10 mouse cellular contexts compared by ENCODE assay signal in the genomic region with DNA sequence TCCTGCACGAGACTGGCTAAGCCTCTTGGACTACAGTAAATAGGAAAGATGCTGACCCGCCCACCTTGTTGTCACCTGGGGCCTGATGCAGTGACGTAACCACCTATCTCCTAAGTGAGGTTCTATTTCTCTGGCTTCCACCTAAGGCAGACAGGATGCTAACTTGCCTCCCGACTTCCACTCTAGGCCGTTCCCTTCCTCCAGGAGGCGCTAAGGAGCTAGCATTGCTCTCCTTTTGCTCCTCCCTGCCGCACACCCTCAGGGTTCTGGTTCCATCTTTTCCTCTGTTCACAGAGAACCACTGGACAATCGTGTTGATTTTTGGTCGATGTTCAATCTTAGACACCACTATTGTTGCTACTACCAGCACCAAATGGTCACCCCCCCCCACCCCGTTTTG. TPM values are rescaled to one million over a fixed set of nuclear protein-coding genes. Genes with fewer than 3 reads are reported as not detected.
DNase-seq lines count a peak whose midpoint lies in the region; ATAC-seq and TF ChIP-seq lines count a peak whose summit lies in the region.
"Had no signal": no experiment of that assay in that cellular context is flagged by ENCODE, and none has a peak within 500 bp of the region (broad histone marks: within the 10 kb centered on the region; RNA-seq: fewer than 3 reads in every experiment).

No protein-coding gene starts in this region.

- no peak for TF ChIP-seq EP300 in ES-Bruce4 (IDR thresholded peaks at IDR 0.05; ENCODE audit: insufficient read depth, low read depth, low read length)
- no peak for TF ChIP-seq EP300 in liver, embryonic 14.5 days (IDR thresholded peaks at IDR 0.05; ENCODE audit: low read depth)

- H3K4me2 ChIP-seq in liver, embryonic 14.5 days (ENCODE audit: low read depth), result no peak overlapping the region

- WGBS in cerebellum, adult 2 months, result 50% methylated on average over 10 of the region's 10 CpGs
- 53% methylated on average over 10 of the region's 10 CpGs for WGBS in liver, embryonic 14.5 days (ENCODE audit: insufficient replicate concordance)

- peaks cover 5% of the 10 kb centered on the region; the same call in 1 of the 2 replicates for H3K4me1 ChIP-seq in cerebellum, adult 2 months (ENCODE audit: control insufficient read depth, insufficient read depth, low read length)
- no peaks in the 10 kb centered on the region for H3K4me1 ChIP-seq in ES-Bruce4 (ENCODE audit: control insufficient read depth, insufficient read depth, low read length)
- H3K4me1 ChIP-seq in liver, embryonic 14.5 days (replicated peaks; ENCODE audit: control insufficient read depth in 2 of 2, insufficient read depth in 2 of 2, low read length in 1 of 2), result peaks cover 0 to 5% of the 10 kb centered on the region in 2 experiments; a peak in 1 of 4 replicates

- H3K27me3 ChIP-seq in cerebellum, adult 2 months (ENCODE audit: control insufficient read depth, insufficient read depth, low read length), result no peaks in the 10 kb centered on the region
- no peaks in the 10 kb centered on the region for H3K27me3 ChIP-seq in ES-Bruce4 (ENCODE audit: control insufficient read depth, insufficient read depth, low read length, poor library complexity, severe bottlenecking)
- no peaks in the 10 kb centered on the region for H3K27me3 ChIP-seq in liver, embryonic 14.5 days (ENCODE audit: control insufficient read depth, insufficient read depth, low read length)

- H3K4me3 ChIP-seq in cerebellum, adult 2 months (replicated peaks; ENCODE audit: insufficient read depth, low read depth, low read length), result no peak overlapping the region
- no peak overlapping the region for H3K4me3 ChIP-seq in left cerebral cortex, adult 2 months
- no peak overlapping the region for H3K4me3 ChIP-seq in ES-Bruce4 (ENCODE audit: low read depth, low read length)
- no peak overlapping the region for H3K4me3 ChIP-seq in liver, embryonic 14.5 days (ENCODE audit: insufficient read depth in 1 of 2, low read depth in 2 of 2, low read length in 2 of 2)
- H3K4me3 ChIP-seq: heart, embryonic 10.5 days had no signal

- no peak overlapping the region for H3K9ac ChIP-seq in ES-Bruce4 (ENCODE audit: low read depth, poor library complexity, severe bottlenecking)
- no peak overlapping the region for H3K9ac ChIP-seq in liver, embryonic 14.5 days (replicated peaks)

- intact Hi-C loops in left cerebral cortex, adult 2 months (cut with DNase I), result no loop called here
- intact Hi-C loops in left cerebral cortex, postnatal 36 days (cut with DNase I), result no loop called here

- no peak overlapping the region for H3K27ac ChIP-seq in cerebellum, adult 2 months (ENCODE audit: insufficient read depth, low read length)
- H3K27ac ChIP-seq in left cerebral cortex, adult 2 months, result no peak overlapping the region
- H3K27ac ChIP-seq in ES-Bruce4 (ENCODE audit: insufficient read depth, low read length), result no peak overlapping the region
- no peak overlapping the region for H3K27ac ChIP-seq in liver, embryonic 14.5 days
- H3K27ac ChIP-seq: heart, embryonic 10.5 days had no signal

- TF ChIP-seq CTCF in cerebellum, adult 2 months (IDR thresholded peaks at IDR 0.05; ENCODE audit: borderline replicate concordance, insufficient read depth, low read depth, low read length), result peak; percentile 51; the same call in 1 of the 2 replicates
- peak; percentile 22 for TF ChIP-seq CTCF in left cerebral cortex, adult 2 months (IDR thresholded peaks at IDR 0.05)
- TF ChIP-seq CTCF in ES-Bruce4 (IDR thresholded peaks at IDR 0.05; ENCODE audit: low read depth, low read length), result peak; percentile 90
- TF ChIP-seq CTCF in liver, embryonic 14.5 days (IDR thresholded peaks at IDR 0.05; ENCODE audit: low read depth), result peak; percentile 63

- no peak for ATAC-seq in liver, embryonic 14.5 days (ENCODE audit: insufficient read depth)

- no peaks in the 10 kb centered on the region for H3K9me3 ChIP-seq in ES-Bruce4 (replicated peaks; ENCODE audit: control insufficient read depth, insufficient read depth, low read length, poor library complexity, severe bottlenecking)
- H3K9me3 ChIP-seq in liver, embryonic 14.5 days (ENCODE audit: control insufficient read depth, low read length), result no peaks in the 10 kb centered on the region
- H3K9me3 ChIP-seq: heart, embryonic 10.5 days had no signal

- DNase-seq in cerebellum, adult 2 months, result no peak
- no peak for DNase-seq in cerebellum, adult 18-20 months
- DNase-seq in left cerebral cortex, adult 2 months (ENCODE audit: extremely low spot score in 1 of 2, low spot score in 2 of 2), result no peak
- DNase-seq in left cerebral cortex, postnatal 36 days (ENCODE audit: low spot score in 2 of 2), result no peak
- DNase-seq in liver, embryonic 14.5 days (ENCODE audit: low read depth in 3 of 3, low spot score in 3 of 3), result no peak
- DNase-seq in layer of hippocampus, postnatal 14 days (ENCODE audit: low spot score in 2 of 2), result no peak
- DNase-seq in MN1 (ENCODE audit: low spot score), result no peak
- DNase-seq: layer of hippocampus, adult 9-11 months had no signal

- TF ChIP-seq POLR2A in cerebellum, adult 2 months (IDR thresholded peaks at IDR 0.05; ENCODE audit: borderline replicate concordance, insufficient read depth, low read length), result no peak
- no peak for TF ChIP-seq POLR2A in ES-Bruce4 (IDR thresholded peaks at IDR 0.05; ENCODE audit: insufficient read depth, low read length)

- no peaks in the 10 kb centered on the region for H3K36me3 ChIP-seq in ES-Bruce4 (ENCODE audit: control insufficient read depth, insufficient read depth, low read length, poor library complexity, severe bottlenecking)
- no peaks in the 10 kb centered on the region for H3K36me3 ChIP-seq in liver, embryonic 14.5 days (replicated peaks; ENCODE audit: control insufficient read depth, insufficient read depth, low read depth)

RNA-seq across cellular contexts. Expression of gene 1600014C10Rik, which starts 8.6 kb away (rescaled TPM):
- 32.8 and 33.1 TPM in 2 replicates for polyA plus RNA-seq in cerebellum, adult 2 months (2012; rRNA removed)
- 10 to 100 TPM; 20.7 to 24.0 TPM for total RNA-seq in left cerebral cortex, adult 2 months (2021)
- 10 to 100 TPM; 23.8 to 24.5 TPM for total RNA-seq in left cerebral cortex, postnatal 36 days (2021)
- polyA plus RNA-seq in ES-Bruce4 (2011; ENCODE audit: insufficient read depth, insufficient read length, low read depth, missing spikeins), result 5.3 and 7.0 TPM in 2 replicates
- 3.6 and 4.7 TPM in 2 replicates for polyA plus RNA-seq in liver, embryonic 14.5 days (2012; rRNA removed)
- 10.3 and 11.2 TPM in 2 replicates for polyA plus RNA-seq in liver, embryonic 14.5 days (2014; fragmentation: Nextera tagmentation; extraction: Ambion mirVana)
- total RNA-seq in layer of hippocampus, postnatal 14 days (2021), result 10 to 100 TPM; 17.4 to 20.6 TPM

RNA-seq across cellular contexts. Expression of gene Plekhf1, which starts 36.2 kb away (rescaled TPM):
- polyA plus RNA-seq in cerebellum, adult 2 months (2012; rRNA removed), result 8.2 and 10.2 TPM in 2 replicates
- total RNA-seq in left cerebral cortex, adult 2 months (2021), result 1 to 10 TPM; 2.3 to 2.5 TPM
- total RNA-seq in left cerebral cortex, postnatal 36 days (2021), result 1 to 10 TPM; 1.7 to 2.1 TPM
- 1.5 and 1.6 TPM in 2 replicates for polyA plus RNA-seq in ES-Bruce4 (2011; ENCODE audit: insufficient read depth, insufficient read length, low read depth, missing spikeins)
- polyA plus RNA-seq in liver, embryonic 14.5 days (2012; rRNA removed), result 0.24 and 0.26 TPM in 2 replicates
- 0.37 and 0.38 TPM in 2 replicates for polyA plus RNA-seq in liver, embryonic 14.5 days (2014; fragmentation: Nextera tagmentation; extraction: Ambion mirVana)
- 1 to 10 TPM; 2.8 to 3.1 TPM for total RNA-seq in layer of hippocampus, postnatal 14 days (2021)

Comparison
In these comparisons a context has a peak if more than half of its experiments do, and no peak if none do; other contexts are left out.
1. CTCF ChIP-seq: peak in every context shown above with its lines; median percentile 90 in ES-Bruce4; 63 in liver, embryonic 14.5 days; 51 in cerebellum, adult 2 months; 22 in left cerebral cortex, adult 2 months.